Mouse (Mus musculus) adrenal gland, postnatal 0 days (tissue): ENCODE results near the gene Manbal. TPM values are rescaled to one million over a fixed set of nuclear protein-coding genes. Genes with fewer than 3 reads are reported as not detected.

Source experiments
- polyA plus RNA-seq: library from polyadenylated mRNA; unstranded; fragments of >200 nt; fragmentation: Nextera tagmentation; extraction: Ambion mirVana; gene quantifications from 2 replicates; pipeline ENCODE4 v1.2.1, GENCODE M21; 2015

Manbal gene
- polyA plus RNA-seq = 71.5 and 76.1 TPM in 2 replicates

DNA sequence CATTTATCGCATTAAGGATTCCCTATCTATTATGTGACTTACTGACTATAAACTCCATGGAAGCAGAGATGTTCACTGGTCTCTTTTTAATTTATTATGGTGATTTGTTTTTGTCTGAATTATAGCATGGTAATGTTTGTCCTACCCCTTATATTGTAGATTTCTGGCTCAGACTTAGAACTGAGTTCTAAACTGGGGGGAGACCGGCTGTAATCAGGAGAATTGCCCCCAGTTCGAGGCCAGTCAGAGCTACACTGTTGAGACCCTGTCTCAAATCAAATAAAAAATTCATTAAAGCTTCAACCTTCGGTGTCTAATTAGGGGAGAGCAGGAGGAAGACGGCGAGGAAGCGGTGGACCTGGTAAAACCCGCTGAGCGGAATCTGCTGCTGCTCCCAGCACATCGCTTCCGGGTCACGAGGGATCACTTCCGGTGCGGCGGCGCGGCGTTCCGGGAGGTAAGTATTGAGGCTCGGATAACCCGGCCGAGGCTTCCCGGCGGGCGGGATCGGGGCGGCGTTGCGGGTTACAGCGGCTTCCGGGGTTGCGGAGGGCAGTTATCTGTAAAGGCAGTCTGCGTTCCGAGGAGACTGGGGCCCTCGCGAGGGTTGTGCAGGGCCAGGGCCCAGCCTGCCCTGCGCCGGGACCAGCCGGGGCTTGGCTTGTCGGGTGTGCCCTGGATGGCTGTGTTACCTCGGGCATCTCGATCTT is at the start of gene Manbal:
Manbal (plus strand) TSS at position 411 of the 710 bp plus-strand sequence.

DNA sequence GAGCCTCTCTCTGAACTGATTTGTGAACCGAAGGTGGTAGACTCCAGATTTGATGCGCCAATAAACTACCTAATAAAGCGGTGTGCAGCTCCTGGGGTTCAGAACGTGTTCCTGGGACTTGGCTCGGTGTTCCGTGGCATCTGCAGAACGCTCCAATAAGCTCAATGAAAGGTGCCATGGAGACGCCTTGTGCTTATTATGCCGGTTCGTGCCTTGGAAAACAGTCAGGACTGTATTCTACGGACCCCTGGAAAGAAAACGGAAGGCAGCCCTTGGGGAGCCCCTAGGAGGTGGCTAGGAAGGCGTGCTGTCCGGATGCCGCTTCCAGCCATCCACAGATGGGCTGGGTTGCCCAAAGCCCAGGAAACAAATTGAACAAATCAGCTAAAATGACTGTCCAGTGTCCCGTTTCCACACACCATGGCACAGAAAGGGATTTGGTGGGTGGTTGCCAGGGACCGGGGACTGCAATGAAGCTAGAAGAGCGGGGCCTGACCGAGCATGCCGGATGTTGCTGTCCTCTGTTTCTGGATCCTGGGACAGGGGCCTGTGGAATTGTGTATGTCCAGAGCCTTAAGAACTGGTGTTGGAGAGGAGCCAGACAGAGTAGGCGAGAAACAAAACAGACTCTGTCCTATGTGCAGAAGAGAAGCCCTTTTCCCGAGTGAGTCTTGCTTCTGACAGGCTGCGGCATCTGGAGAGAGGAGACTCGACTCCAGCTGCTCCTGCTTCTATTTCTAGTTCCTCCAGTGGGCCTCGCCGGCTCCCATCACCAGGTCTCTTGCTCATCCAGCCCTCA is 19.8 kb upstream of the Manbal start, which contains the start of gene Ghrh:
Ghrh (minus strand) TSS at position 146 of the 799 bp plus-strand sequence.

DNA sequence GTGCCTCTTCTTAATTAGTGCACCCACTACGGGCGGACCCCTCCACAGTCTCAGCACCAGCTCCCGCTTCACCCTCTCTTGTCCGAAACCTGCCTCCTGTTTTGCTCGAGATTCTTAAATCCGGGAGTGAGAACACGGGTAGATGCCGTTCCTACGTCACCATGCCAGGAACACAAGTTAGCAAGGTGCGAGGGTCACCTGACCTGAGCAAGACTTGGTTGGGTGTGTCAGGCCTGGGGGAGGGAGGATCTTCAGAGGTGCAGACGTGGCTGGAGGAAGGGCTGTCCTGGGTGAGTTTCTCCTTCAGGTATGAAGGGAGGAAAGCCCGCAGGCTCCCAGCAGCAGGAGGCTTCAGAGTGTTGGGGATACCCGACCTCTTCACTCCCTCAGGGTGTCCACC is 50.8 kb downstream of the Manbal start, which contains the start of gene Src:
Src (plus strand) TSS at position 239 of the 400 bp plus-strand sequence.

Other genes with a start within 250 kb of the Manbal start
- gene Samhd1, start 232.3 kb upstream of the Manbal start, polyA plus RNA-seq = 15.6 and 18.8 TPM in 2 replicates
- gene Rbl1, start 163.1 kb upstream of the Manbal start, polyA plus RNA-seq = 7.8 and 10.8 TPM in 2 replicates
- gene Rpn2, start 88.6 kb upstream of the Manbal start, polyA plus RNA-seq = 140 and 192 TPM in 2 replicates
- 0.10 and 0.22 TPM in 2 replicates for gene Mroh8, start 88.0 kb upstream of the Manbal start, polyA plus RNA-seq
- 0.38 and 0.48 TPM in 2 replicates for gene Ghrh, start 20.1 kb upstream of the Manbal start, polyA plus RNA-seq
- gene Src, start 50.9 kb downstream of the Manbal start, polyA plus RNA-seq = 10.2 and 11.0 TPM in 2 replicates
- gene Nnat, start 192.5 kb downstream of the Manbal start, polyA plus RNA-seq = 607 and 812 TPM in 2 replicates
- 35.3 and 38.3 TPM in 2 replicates for gene Blcap, start 203.7 kb downstream of the Manbal start, polyA plus RNA-seq